Mouse (Mus musculus): ENCODE results near the gene Cep57l1. TPM values are rescaled to one million over a fixed set of nuclear protein-coding genes. Genes with fewer than 3 reads are reported as not detected.
A peak's percentile ranks its signal among the peaks of the same experiment; 100 is the strongest.

Cep57l1 gene
- total and polyA plus RNA-seq, 2 experiments from 2014 or later: 8.1 to 9.0 TPM

DNA sequence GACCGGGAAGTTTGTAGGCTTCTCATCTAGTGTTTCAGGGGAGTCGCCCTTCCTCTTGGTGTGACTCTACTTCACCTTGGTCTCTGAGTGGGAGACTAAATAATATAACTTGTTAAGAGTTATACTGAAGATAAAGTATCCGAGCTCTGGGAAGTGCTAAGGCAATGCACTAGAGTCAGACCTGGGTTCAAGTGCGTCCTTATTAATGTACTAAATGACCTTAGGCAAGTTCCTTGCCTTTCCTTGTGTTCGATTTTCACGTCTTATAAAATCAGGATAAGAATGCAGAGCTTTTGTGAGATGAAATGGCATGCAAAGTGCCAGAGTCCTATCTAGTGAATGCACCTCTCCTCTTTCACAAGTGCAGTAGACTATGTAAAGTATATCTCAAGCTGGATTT is 2.9 kb upstream of the Cep57l1 start:
- TF ChIP-seq CTCF (IDR thresholded peaks at IDR 0.05): no peak
- WGBS: 65% methylated on average over 6 of the region's 6 CpGs
- H3K4me3 ChIP-seq (ENCODE audit: low read depth, low read length): peak overlapping the region; percentile 93
- peaks cover 18% of the 10 kb centered on the region for H3K4me1 ChIP-seq (ENCODE audit: insufficient read depth, low read length)
- no peak for ATAC-seq (ENCODE audit: low FRiP score)
- H3K9ac ChIP-seq (replicated peaks; ENCODE audit: low read length, poor library complexity, severe bottlenecking): peak overlapping the region; percentile 33; the same call in 1 of the 2 replicates
- no peaks in the 10 kb centered on the region for H3K27me3 ChIP-seq (ENCODE audit: insufficient read depth, low read length)
- no peak overlapping the region for H3K27ac ChIP-seq (ENCODE audit: low read depth, low read length)
- H3K36me3 ChIP-seq (ENCODE audit: insufficient read depth, low read length): no peaks in the 10 kb centered on the region
- peak overlapping the region; percentile 71 for H3K4me2 ChIP-seq (ENCODE audit: low read depth, low read length, poor library complexity, severe bottlenecking)
- no peak for DNase-seq (ENCODE audit: low spot score)
- no peaks in the 10 kb centered on the region for H3K9me3 ChIP-seq (ENCODE audit: low read length)

DNA sequence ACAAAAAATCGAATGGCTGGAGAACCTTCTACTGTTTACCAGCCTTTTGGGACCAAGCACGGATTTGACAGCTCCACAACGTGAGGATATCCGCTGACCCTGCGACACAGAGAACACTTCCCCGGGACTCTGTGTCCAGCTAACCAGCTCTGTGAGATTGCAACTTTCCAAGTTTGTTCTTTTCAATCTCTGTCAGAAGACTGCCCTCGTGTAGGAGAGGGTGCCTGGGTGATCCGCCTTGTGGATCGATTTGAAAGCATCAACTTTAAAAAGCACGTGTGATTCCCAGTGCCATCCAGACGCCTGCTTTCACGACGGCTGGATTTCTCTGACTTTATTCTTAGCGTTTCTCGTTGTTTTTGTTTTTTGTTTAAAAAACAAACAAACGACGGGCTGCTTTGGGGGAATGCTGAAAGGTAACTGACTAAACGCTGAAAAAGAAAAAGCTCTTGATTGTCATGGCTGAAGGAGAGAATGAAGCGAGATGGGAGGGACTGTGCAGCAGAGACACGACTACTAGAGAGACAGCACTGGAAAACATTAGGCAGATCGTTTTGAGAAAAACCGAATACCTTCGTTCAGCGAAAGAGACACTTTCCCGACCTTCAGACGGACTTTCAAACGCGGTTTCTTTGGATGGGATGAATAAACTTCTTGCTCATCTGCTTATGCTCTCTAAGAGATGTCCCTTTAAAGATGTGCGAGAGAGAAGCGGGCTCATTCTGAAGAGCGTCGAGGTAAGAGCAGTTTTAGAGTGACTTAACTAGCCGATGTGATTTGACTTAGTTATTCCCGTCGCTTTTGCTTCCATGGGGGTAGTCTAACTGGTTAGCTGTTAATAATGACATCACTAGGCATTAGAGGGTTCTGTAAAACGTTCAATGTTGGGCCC is 1.1 kb upstream of the Cep57l1 start:
- H3K4me1 ChIP-seq (ENCODE audit: insufficient read depth, low read length): peaks cover 18% of the 10 kb centered on the region
- no peaks in the 10 kb centered on the region for H3K27me3 ChIP-seq (ENCODE audit: insufficient read depth, low read length)
- DNase-seq (ENCODE audit: low spot score) (no peak), ATAC-seq (ENCODE audit: low FRiP score) (no peak)
- H3K9ac ChIP-seq (replicated peaks; ENCODE audit: low read length, poor library complexity, severe bottlenecking): peak overlapping the region; percentile 81
- H3K4me2 ChIP-seq (ENCODE audit: low read depth, low read length, poor library complexity, severe bottlenecking): peak overlapping the region; percentile 71
- no peaks in the 10 kb centered on the region for H3K9me3 ChIP-seq (ENCODE audit: low read length)
- peak overlapping the region; percentile 93 for H3K4me3 ChIP-seq (ENCODE audit: low read depth, low read length)
- TF ChIP-seq CTCF (IDR thresholded peaks at IDR 0.05): no peak
- WGBS: under 1% methylated on average over 36 of the region's 36 CpGs
- no peaks in the 10 kb centered on the region for H3K36me3 ChIP-seq (ENCODE audit: insufficient read depth, low read length)
- H3K27ac ChIP-seq (ENCODE audit: low read depth, low read length): peak overlapping the region; percentile 93

DNA sequence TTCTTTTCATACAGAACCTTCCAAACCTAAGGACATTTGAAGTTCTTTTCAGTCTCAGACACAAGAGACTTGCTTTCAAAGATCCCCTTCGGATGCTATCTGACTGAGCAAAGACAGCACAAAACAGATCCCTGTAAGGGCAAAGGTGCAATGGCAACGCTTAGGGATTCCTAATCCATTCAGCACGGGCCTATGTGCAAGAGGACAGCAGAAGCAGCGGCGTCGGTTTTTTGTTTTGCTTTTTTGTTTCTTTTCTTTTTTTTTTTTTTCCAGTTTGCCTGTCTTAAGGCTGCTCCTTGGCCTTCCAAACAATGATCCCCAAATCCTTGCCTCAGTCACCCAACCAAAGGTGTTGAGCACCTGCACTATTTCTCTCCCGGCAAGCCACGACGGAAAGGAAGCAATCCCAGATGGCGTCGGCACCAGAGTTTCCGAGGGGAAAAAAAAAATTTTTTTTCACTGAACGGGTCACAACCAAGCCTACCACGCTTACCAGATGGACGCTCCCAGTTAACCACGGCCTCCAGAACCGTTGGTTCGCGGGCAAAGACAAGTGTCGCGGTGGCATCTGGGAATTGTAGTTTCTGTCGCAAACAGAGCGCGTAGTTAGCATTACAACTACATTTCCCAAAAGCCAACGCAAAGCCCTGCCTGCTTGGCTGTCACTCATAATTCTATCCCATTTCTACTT is 446 bp downstream of the Cep57l1 start:
- Histone ChIP-seq H3K9me3 (ENCODE audit: low read length) (no peaks in the 10 kb centered on the region), H3K27me3 (ENCODE audit: insufficient read depth, low read length) (no peaks in the 10 kb centered on the region), H3K4me2 (ENCODE audit: low read depth, low read length, poor library complexity, severe bottlenecking) (peak overlapping the region; percentile 71), H3K4me3 (ENCODE audit: low read depth, low read length) (peak overlapping the region; percentile 93), H3K36me3 (ENCODE audit: insufficient read depth, low read length) (no peaks in the 10 kb centered on the region), H3K4me1 (ENCODE audit: insufficient read depth, low read length) (peaks cover 18% of the 10 kb centered on the region), H3K27ac (ENCODE audit: low read depth, low read length) (peak overlapping the region; percentile 93), H3K9ac (replicated peaks; ENCODE audit: low read length, poor library complexity, severe bottlenecking) (peak overlapping the region; percentile 81)
- DNase-seq (ENCODE audit: low spot score) (peak; percentile 97), ATAC-seq (ENCODE audit: low FRiP score) (peak; percentile 88)
- WGBS: under 1% methylated on average over 25 of the region's 25 CpGs
- TF ChIP-seq CTCF (IDR thresholded peaks at IDR 0.05): no peak

DNA sequence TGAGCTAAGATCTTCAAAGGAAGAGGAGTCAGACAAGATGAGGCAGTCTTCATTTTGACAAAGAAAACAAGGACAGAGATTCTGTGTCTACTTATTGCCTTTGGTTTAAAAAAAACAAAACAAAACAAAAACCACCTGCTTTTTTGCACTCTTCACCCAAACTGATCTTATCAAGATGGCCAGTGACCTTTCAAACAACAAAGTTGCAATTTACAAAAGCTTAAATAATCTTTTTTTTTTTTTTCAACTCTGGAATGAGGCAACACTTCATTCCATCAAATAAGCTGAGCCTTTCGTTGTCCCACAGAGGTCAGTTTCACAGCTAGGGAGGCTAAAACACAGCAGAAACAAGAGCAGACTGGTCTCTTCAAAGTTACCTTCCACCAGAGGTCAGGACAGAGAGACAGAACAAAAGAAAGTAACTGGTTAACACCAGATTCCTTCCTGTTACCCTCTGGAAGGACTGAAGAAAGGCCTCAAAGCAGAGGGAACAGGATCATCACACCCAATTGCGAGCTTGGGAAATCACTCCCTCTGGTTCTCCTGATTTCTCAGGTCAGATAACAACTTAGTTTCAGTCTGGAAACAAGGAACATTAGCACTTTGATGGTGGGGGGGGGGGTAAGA is 3.8 kb downstream of the Cep57l1 start:
- peaks cover 25% of the 10 kb centered on the region; the same call in 1 of the 2 replicates for H3K9me3 ChIP-seq (ENCODE audit: low read length)
- TF ChIP-seq CTCF (IDR thresholded peaks at IDR 0.05): no peak
- H3K36me3 ChIP-seq (ENCODE audit: insufficient read depth, low read length): 0 out of 2 replicates have a peak, but pooled peaks cover 7% of the 10 kb centered on the region
- WGBS: 92% methylated on average over 2 of the region's 2 CpGs
- H3K27ac ChIP-seq (ENCODE audit: low read depth, low read length): no peak overlapping the region
- H3K4me2 ChIP-seq (ENCODE audit: low read depth, low read length, poor library complexity, severe bottlenecking): no peak overlapping the region
- no peaks in the 10 kb centered on the region for H3K27me3 ChIP-seq (ENCODE audit: insufficient read depth, low read length)
- H3K4me3 ChIP-seq (ENCODE audit: low read depth, low read length): no peak overlapping the region
- DNase-seq (ENCODE audit: low spot score) (no peak), ATAC-seq (ENCODE audit: low FRiP score) (no peak)
- no peaks in the 10 kb centered on the region for H3K4me1 ChIP-seq (ENCODE audit: insufficient read depth, low read length)
- no peak overlapping the region for H3K9ac ChIP-seq (replicated peaks; ENCODE audit: low read length, poor library complexity, severe bottlenecking)

DNA sequence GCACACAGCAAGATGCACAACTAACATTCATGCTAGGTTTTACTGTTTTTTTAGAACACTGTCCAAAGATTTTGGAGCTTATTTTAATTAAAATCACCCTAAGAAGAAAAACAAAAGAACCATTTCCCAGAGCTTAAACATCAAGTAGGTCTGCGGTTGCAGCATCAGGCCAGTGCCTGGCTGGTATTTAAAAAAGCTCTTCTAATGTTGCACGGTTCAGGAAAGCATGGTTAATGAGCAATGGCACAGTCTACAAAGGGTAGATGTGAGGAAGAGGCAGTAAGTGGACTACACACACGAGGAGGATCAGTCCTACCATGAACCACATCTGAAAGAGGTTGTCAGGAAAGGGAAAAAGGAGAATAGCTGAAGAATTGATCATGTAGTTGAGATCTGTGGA is 5.0 kb downstream of the Cep57l1 start:
- Histone ChIP-seq H3K27me3 (ENCODE audit: insufficient read depth, low read length) (no peaks in the 10 kb centered on the region), H3K4me2 (ENCODE audit: low read depth, low read length, poor library complexity, severe bottlenecking) (no peak overlapping the region), H3K4me3 (ENCODE audit: low read depth, low read length) (no peak overlapping the region), H3K9me3 (ENCODE audit: low read length) (peaks cover 30% of the 10 kb centered on the region), H3K4me1 (ENCODE audit: insufficient read depth, low read length) (no peaks in the 10 kb centered on the region), H3K9ac (replicated peaks; ENCODE audit: low read length, poor library complexity, severe bottlenecking) (no peak overlapping the region), H3K27ac (ENCODE audit: low read depth, low read length) (no peak overlapping the region), H3K36me3 (ENCODE audit: insufficient read depth, low read length) (peaks cover 7% of the 10 kb centered on the region; the same call in 1 of the 2 replicates)
- DNase-seq (ENCODE audit: low spot score) (no peak), ATAC-seq (ENCODE audit: low FRiP score) (no peak)
- TF ChIP-seq CTCF (IDR thresholded peaks at IDR 0.05): no peak
- 85% methylated on average over 3 of the region's 3 CpGs for WGBS

Measured in midbrain, postnatal 0 days (tissue).